Mouse (Mus musculus): ENCODE measurements at regions not wholly inside any gene's neighbourhood (a gene's known extent, or its start where the extent isn't known, plus 50 kb on each side); places are given as distances from the start of the nearest gene placed in this dataset.
"Not testable (repeated sequence)": the region's sequence is repeated elsewhere in the genome, so short reads cannot be mapped to it uniquely, and the experiment has no call there.

DNA sequence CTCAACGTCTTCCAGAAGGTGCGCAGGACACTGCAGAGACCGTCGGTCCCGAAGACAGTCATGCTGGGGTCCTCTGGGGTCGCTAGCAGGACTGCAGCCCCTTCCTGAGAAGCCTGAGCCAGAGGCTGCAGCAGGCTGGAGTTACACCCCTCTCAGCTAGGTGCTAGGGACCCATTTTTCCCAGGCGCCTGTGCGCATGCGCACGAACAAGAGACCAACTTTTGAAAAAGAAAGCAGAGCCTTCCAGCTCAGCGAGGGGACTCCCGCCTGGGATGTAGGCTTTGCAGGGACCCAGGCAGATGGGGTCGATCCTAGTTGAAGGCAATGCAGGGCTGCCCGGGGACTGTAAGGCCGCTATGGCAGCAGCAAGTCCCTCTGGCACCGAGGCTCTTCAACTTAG, 104.7 kb upstream of the Atg7 start:
- not testable (repeated sequence) for DNase-seq (ENCODE audit: low read depth, low spot score)

DNA sequence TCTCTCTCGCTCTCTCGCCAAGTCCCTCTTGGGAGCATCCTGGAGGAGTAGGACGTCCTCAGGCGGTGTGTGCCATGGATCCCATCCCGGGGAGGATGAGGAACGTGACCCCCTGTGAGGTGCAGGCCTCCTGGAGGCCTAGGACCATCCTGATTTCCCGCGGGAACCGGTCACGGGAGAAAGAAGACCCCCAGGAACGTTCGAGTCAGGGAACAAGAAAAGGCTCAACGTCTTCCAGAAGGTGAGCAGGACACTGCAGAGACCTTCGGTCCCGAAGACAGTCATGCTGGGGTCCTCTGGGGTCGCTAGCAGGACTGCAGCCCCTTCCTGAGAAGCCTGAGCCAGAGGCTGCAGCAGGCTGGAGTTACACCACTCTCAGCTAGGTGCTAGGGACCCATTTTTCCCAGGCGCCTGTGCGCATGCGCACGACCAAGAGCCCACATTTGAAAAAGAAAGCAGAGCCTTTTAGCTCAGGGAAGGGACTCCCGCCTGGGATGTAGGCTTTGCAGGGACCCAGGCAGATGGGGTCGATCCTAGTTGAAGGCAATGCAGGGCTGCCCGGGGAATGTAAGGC, 92.7 kb upstream of the Atg7 start:
- DNase-seq (ENCODE audit: low read depth, low spot score), result not testable (repeated sequence)

DNA sequence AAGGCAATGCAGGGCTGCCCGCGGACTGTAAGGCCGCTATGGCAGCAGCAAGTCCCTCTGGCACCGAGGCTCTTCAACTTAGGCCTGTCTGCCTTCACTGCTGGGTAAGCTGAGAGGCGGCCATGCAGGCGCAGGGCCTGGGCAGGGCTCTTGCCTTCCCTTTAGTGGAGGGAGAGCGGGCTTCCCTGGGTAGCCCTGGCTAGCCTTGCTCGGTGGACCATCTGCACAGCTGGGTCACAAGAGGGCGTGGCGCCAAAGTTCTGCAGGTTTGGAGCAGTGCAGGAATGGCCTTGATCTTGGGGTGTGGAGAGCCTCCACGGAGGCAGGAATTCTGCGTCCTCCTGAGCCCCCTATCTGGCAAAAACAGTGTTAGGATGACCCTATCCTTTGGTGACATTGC, 89.8 kb upstream of the Atg7 start:
- not testable (repeated sequence) for DNase-seq (ENCODE audit: low read depth, low spot score)

DNA sequence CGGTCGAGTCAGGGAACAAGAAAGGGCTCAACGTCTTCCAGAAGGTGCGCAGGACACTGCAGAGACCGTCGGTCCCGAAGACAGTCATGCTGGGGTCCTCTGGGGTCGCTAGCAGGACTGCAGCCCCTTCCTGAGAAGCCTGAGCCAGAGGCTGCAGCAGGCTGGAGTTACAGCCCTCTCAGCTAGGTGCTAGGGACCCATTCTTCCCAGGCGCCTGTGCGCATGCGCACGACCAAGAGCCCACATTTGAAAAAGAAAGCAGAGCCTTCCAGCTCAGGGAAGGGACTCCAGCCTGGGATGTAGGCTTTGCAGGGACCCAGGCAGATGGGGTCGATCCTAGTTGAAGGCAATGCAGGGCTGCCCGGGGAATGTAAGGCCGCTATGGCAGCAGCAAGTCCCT, 87.7 kb upstream of the Atg7 start:
- DNase-seq (ENCODE audit: low read depth, low spot score), result peak; percentile 0

DNA sequence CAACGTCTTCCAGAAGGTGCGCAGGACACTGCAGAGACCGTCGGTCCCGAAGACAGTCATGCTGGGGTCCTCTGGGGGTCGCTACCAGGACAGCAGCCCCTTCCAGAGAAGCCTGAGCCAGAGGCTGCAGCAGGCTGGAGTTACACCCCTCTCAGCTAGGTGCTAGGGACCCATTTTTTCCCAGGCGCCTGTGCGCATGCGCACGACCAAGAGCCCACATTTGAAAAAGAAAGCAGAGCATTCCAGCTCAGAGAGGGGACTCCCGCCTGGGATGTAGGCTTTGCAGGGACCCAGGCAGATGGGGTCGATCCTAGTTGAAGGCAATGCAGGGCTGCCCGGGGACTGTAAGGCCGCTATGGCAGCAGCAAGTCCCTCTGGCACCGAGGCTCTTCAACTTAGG, 65.6 kb upstream of the Atg7 start:
- DNase-seq (ENCODE audit: low read depth, low spot score), result peak; percentile 50

Measured in CD4-positive helper T cell, adult 2 months (primary cell).